Mouse (Mus musculus) hindbrain, embryonic 14.5 days (tissue): ENCODE measurements around the gene Kbtbd3. TPM values are rescaled to one million over a fixed set of nuclear protein-coding genes. Genes with fewer than 3 reads are reported as not detected.

ENCODE experiments used
- microRNA-seq: library from miRNA; unstranded; fragments of <30 nt; microRNA quantifications from one replicate; pipeline ENCODE4, GENCODE M21; 2016
- polyA plus RNA-seq: library from polyadenylated mRNA; unstranded; fragments of >200 nt; fragmentation: Nextera tagmentation; extraction: Ambion mirVana; gene quantifications from 2 replicates; pipeline ENCODE4 v1.2.1, GENCODE M21; 2014

The Kbtbd3 gene
- polyA plus RNA-seq, 1 experiment from 2014 or later = 13.3 TPM

Small RNAs within 50 kb of the gene (microRNA-seq; reads per million reads assigned to microRNA genes)
- not detected for gene Gm22195
- not detected for gene Gm23992

Other genes starting within 250 kb of the Kbtbd3 start
- gene Aasdhppt, start 362 bp upstream of the Kbtbd3 start, polyA plus RNA-seq = 34.0 and 36.4 TPM in 2 replicates
- gene Msantd4, start 66.7 kb downstream of the Kbtbd3 start, polyA plus RNA-seq = 48.5 and 57.7 TPM in 2 replicates